Mouse (Mus musculus) midbrain, embryonic 13.5 days (tissue): ENCODE measurements around the gene Smarca2. TPM values are rescaled to one million over a fixed set of nuclear protein-coding genes. Genes with fewer than 3 reads are reported as not detected.

Experiments used
- ATAC-seq: fragments of 200-750 bp; cut with Nextera tagmentation; 2 replicates; pipeline ENCODE4 v1.8.0; 2017; ENCODE audit warnings: mild to moderate bottlenecking, moderate TSS enrichment, moderate library complexity
- H3K27ac ChIP-seq: fragments of 300-500 bp; sonication (generic); 2 replicates; pipeline ENCODE4 v1.5.1; 2015; ENCODE audit warnings: inconsistent platforms, mild to moderate bottlenecking, moderate library complexity
- H3K27me3 ChIP-seq: fragments of 300-500 bp; sonication (generic); 2 replicates; pipeline ENCODE4 v1.6.1; 2015; ENCODE audit warnings: mild to moderate bottlenecking, inconsistent platforms
- H3K36me3 ChIP-seq: fragments of 300-500 bp; sonication (generic); 2 replicates; pipeline ENCODE4 v1.6.1; 2015; ENCODE audit warnings: mild to moderate bottlenecking, inconsistent platforms
- H3K4me1 ChIP-seq: fragments of 300-500 bp; sonication (generic); replicated peaks from 2 replicates; pipeline ENCODE4 v1.6.1; 2015; ENCODE audit warnings: inconsistent platforms
- H3K4me2 ChIP-seq: fragments of 300-500 bp; sonication (generic); replicated peaks from 2 replicates; pipeline ENCODE4 v1.6.1; 2015; ENCODE audit warnings: moderate library complexity, mild to moderate bottlenecking, inconsistent platforms
- H3K4me3 ChIP-seq: fragments of 300-500 bp; sonication (generic); replicated peaks from 2 replicates; pipeline ENCODE4 v1.5.1; 2015; ENCODE audit warnings: mild to moderate bottlenecking, inconsistent platforms
- H3K9ac ChIP-seq: fragments of 300-500 bp; sonication (generic); replicated peaks from 2 replicates; pipeline ENCODE4 v1.6.1; 2015; ENCODE audit warnings: mild to moderate bottlenecking, inconsistent platforms
- H3K9me3 ChIP-seq: fragments of 300-500 bp; sonication (generic); 2 replicates; pipeline ENCODE4 v1.6.1; 2016; ENCODE audit warnings: mild to moderate bottlenecking, inconsistent platforms
- WGBS: fragments of 180-500 bp; shearing (Covaris S2); methylation state at CpG from one replicate; pipeline ENCODE4 v1.1.7; 2015; 5-methylcytosine and 5-hydroxymethylcytosine counted together
- polyA plus RNA-seq: library from polyadenylated mRNA; unstranded; fragments of >200 nt; fragmentation: Nextera tagmentation; extraction: Ambion mirVana; gene quantifications from 2 replicates; pipeline ENCODE4 v1.2.1, GENCODE M21; 2015

The Smarca2 gene
- polyA plus RNA-seq, 1 experiment from 2014 or later, result 109 TPM

- peaks cover 4% of the 10 kb centered on the region; the same call in 1 of the 2 replicates for H3K36me3 ChIP-seq
- H3K9me3 ChIP-seq, result no peaks in the 10 kb centered on the region
- H3K27ac ChIP-seq, result no peak overlapping the region
- H3K27me3 ChIP-seq, result no peaks in the 10 kb centered on the region
- no peak overlapping the region for H3K4me3 ChIP-seq
- H3K9ac ChIP-seq, result no peak overlapping the region
- no peaks in the 10 kb centered on the region for H3K4me1 ChIP-seq
- WGBS, result 83% methylated on average over 12 of the region's 12 CpGs
- no peak overlapping the region for H3K4me2 ChIP-seq
- ATAC-seq, result no peak
Observed at GRCm38 (mm10) chr19:26709095-26709494, 104.2 kb downstream of the Smarca2 start.

GRCm38 (mm10) chr19:26711268-26711667 is 106.4 kb downstream of the Smarca2 start:
- Histone ChIP-seq H3K9ac (no peak overlapping the region), H3K9me3 (no peaks in the 10 kb centered on the region), H3K4me3 (no peak overlapping the region), H3K4me2 (no peak overlapping the region), H3K27me3 (no peaks in the 10 kb centered on the region), H3K36me3 (peaks cover 4% of the 10 kb centered on the region; the same call in 1 of the 2 replicates), H3K4me1 (0 out of 2 replicates have a peak, but pooled peaks cover 2% of the 10 kb centered on the region), H3K27ac (no peak overlapping the region)
- no peak for ATAC-seq
- 21% methylated on average over 2 of the region's 2 CpGs for WGBS

- H3K27ac ChIP-seq, result no peak overlapping the region
- no peak overlapping the region for H3K4me2 ChIP-seq
- WGBS, result 67% methylated on average over 9 of the region's 9 CpGs
Observed at GRCm38 (mm10) chr19:26716217-26716616, 111.4 kb downstream of the Smarca2 start.

GRCm38 (mm10) chr19:26718221-26718620 is 113.4 kb downstream of the Smarca2 start:
- Histone ChIP-seq H3K27me3 (0 out of 2 replicates have a peak, but pooled peaks cover 4% of the 10 kb centered on the region), H3K27ac (no peak overlapping the region), H3K9ac (no peak overlapping the region), H3K4me2 (no peak overlapping the region), H3K4me3 (no peak overlapping the region), H3K4me1 (0 out of 2 replicates have a peak, but pooled peaks cover 15% of the 10 kb centered on the region), H3K36me3 (0 out of 2 replicates have a peak, but pooled peaks cover 3% of the 10 kb centered on the region), H3K9me3 (no peaks in the 10 kb centered on the region)
- no peak for ATAC-seq
- 37% methylated on average over 6 of the region's 6 CpGs for WGBS

More at GRCm38 (mm10) chr19:26716217-26716616, 111.4 kb downstream of the Smarca2 start:
- no peaks in the 10 kb centered on the region for H3K9me3 ChIP-seq
- H3K36me3 ChIP-seq, result 0 out of 2 replicates have a peak, but pooled peaks cover 3% of the 10 kb centered on the region
- no peak overlapping the region for H3K9ac ChIP-seq
- 0 out of 2 replicates have a peak, but pooled peaks cover 4% of the 10 kb centered on the region for H3K27me3 ChIP-seq
- H3K4me1 ChIP-seq, result 0 out of 2 replicates have a peak, but pooled peaks cover 10% of the 10 kb centered on the region
- H3K4me3 ChIP-seq, result no peak overlapping the region
- no peak for ATAC-seq

- no peak overlapping the region for H3K9ac ChIP-seq
- H3K4me1 ChIP-seq, result 0 out of 2 replicates have a peak, but pooled peaks cover 15% of the 10 kb centered on the region
- H3K27me3 ChIP-seq, result 0 out of 2 replicates have a peak, but pooled peaks cover 4% of the 10 kb centered on the region
- no peak overlapping the region for H3K4me3 ChIP-seq
- H3K27ac ChIP-seq, result no peak overlapping the region
- no peak for ATAC-seq
- WGBS, result 94% methylated on average over 7 of the region's 7 CpGs
- no peaks in the 10 kb centered on the region for H3K9me3 ChIP-seq
- H3K36me3 ChIP-seq, result 0 out of 2 replicates have a peak, but pooled peaks cover 3% of the 10 kb centered on the region
- no peak overlapping the region for H3K4me2 ChIP-seq
Observed at GRCm38 (mm10) chr19:26719161-26719560, 114.3 kb downstream of the Smarca2 start.

- no peak overlapping the region for H3K4me3 ChIP-seq
- H3K4me1 ChIP-seq, result 0 out of 2 replicates have a peak, but pooled peaks cover 12% of the 10 kb centered on the region
- no peaks in the 10 kb centered on the region for H3K9me3 ChIP-seq
- WGBS, result 69% methylated on average over 6 of the region's 6 CpGs
- ATAC-seq, result no peak
- H3K9ac ChIP-seq, result no peak overlapping the region
- H3K4me2 ChIP-seq, result no peak overlapping the region
- 0 out of 2 replicates have a peak, but pooled peaks cover 4% of the 10 kb centered on the region for H3K27me3 ChIP-seq
- H3K36me3 ChIP-seq, result no peaks in the 10 kb centered on the region
- H3K27ac ChIP-seq, result no peak overlapping the region
Observed at GRCm38 (mm10) chr19:26721741-26722140, 116.9 kb downstream of the Smarca2 start.

GRCm38 (mm10) chr19:26723899-26724298 is 119.0 kb downstream of the Smarca2 start:
- Histone ChIP-seq H3K9ac (no peak overlapping the region), H3K27ac (no peak overlapping the region), H3K4me2 (no peak overlapping the region), H3K9me3 (no peaks in the 10 kb centered on the region), H3K4me3 (no peak overlapping the region), H3K36me3 (no peaks in the 10 kb centered on the region), H3K27me3 (no peaks in the 10 kb centered on the region), H3K4me1 (0 out of 2 replicates have a peak, but pooled peaks cover 12% of the 10 kb centered on the region)
- ATAC-seq, result no peak
- 90% methylated on average over 11 of the region's 11 CpGs for WGBS

GRCm38 (mm10) chr19:26724626-26725025 is 119.8 kb downstream of the Smarca2 start:
- Histone ChIP-seq H3K9ac (no peak overlapping the region), H3K9me3 (no peaks in the 10 kb centered on the region), H3K4me1 (0 out of 2 replicates have a peak, but pooled peaks cover 12% of the 10 kb centered on the region), H3K4me2 (no peak overlapping the region), H3K27me3 (no peaks in the 10 kb centered on the region), H3K36me3 (no peaks in the 10 kb centered on the region), H3K27ac (no peak overlapping the region), H3K4me3 (no peak overlapping the region)
- WGBS, result 95% methylated on average over 3 of the region's 3 CpGs
- ATAC-seq, result no peak

GRCm38 (mm10) chr19:26727796-26728195 is 122.9 kb downstream of the Smarca2 start:
- WGBS, result 83% methylated on average over 9 of the region's 9 CpGs
- Histone ChIP-seq H3K9me3 (no peaks in the 10 kb centered on the region), H3K9ac (no peak overlapping the region), H3K4me1 (no peaks in the 10 kb centered on the region), H3K4me2 (no peak overlapping the region), H3K4me3 (no peak overlapping the region), H3K27ac (no peak overlapping the region), H3K27me3 (no peaks in the 10 kb centered on the region), H3K36me3 (no peaks in the 10 kb centered on the region)
- ATAC-seq, result no peak

GRCm38 (mm10) chr19:26730486-26730885 is 125.6 kb downstream of the Smarca2 start:
- peaks cover 20% of the 10 kb centered on the region for H3K4me1 ChIP-seq
- H3K9ac ChIP-seq, result no peak overlapping the region
- WGBS, result 75% methylated on average over 9 of the region's 9 CpGs
- H3K9me3 ChIP-seq, result no peaks in the 10 kb centered on the region
- H3K27ac ChIP-seq, result no peak overlapping the region
- H3K27me3 ChIP-seq, result no peaks in the 10 kb centered on the region
- no peak for ATAC-seq
- no peak overlapping the region for H3K4me2 ChIP-seq
- H3K36me3 ChIP-seq, result no peaks in the 10 kb centered on the region
- H3K4me3 ChIP-seq, result no peak overlapping the region

GRCm38 (mm10) chr19:26731121-26731520 is 126.3 kb downstream of the Smarca2 start:
- Histone ChIP-seq H3K4me1 (peaks cover 20% of the 10 kb centered on the region), H3K36me3 (no peaks in the 10 kb centered on the region), H3K9me3 (no peaks in the 10 kb centered on the region), H3K9ac (no peak overlapping the region), H3K27me3 (no peaks in the 10 kb centered on the region), H3K4me3 (no peak overlapping the region), H3K27ac (no peak overlapping the region), H3K4me2 (no peak overlapping the region)
- WGBS, result 96% methylated on average over 4 of the region's 4 CpGs
- no peak for ATAC-seq

- no peak overlapping the region for H3K27ac ChIP-seq
- no peak for ATAC-seq
- peaks cover 20% of the 10 kb centered on the region for H3K4me1 ChIP-seq
Observed at GRCm38 (mm10) chr19:26731809-26732208, 127.0 kb downstream of the Smarca2 start.

GRCm38 (mm10) chr19:26733055-26733454 is 128.2 kb downstream of the Smarca2 start:
- 50% methylated on average over 2 of the region's 2 CpGs for WGBS
- H3K4me2 ChIP-seq, result no peak overlapping the region
- H3K36me3 ChIP-seq, result no peaks in the 10 kb centered on the region
- no peak overlapping the region for H3K4me3 ChIP-seq
- no peak overlapping the region for H3K27ac ChIP-seq
- peaks cover 20% of the 10 kb centered on the region for H3K4me1 ChIP-seq
- no peak overlapping the region for H3K9ac ChIP-seq
- H3K27me3 ChIP-seq, result no peaks in the 10 kb centered on the region
- ATAC-seq, result no peak
- H3K9me3 ChIP-seq, result no peaks in the 10 kb centered on the region

More at GRCm38 (mm10) chr19:26731809-26732208, 127.0 kb downstream of the Smarca2 start:
- Histone ChIP-seq H3K4me3 (no peak overlapping the region), H3K9me3 (no peaks in the 10 kb centered on the region), H3K36me3 (no peaks in the 10 kb centered on the region), H3K4me2 (no peak overlapping the region), H3K9ac (no peak overlapping the region), H3K27me3 (no peaks in the 10 kb centered on the region)
- WGBS, result 2% methylated on average over 4 of the region's 4 CpGs
